Mouse (Mus musculus): Measurements from ENCODE around the gene Abcb10. TPM values are rescaled to one million over a fixed set of nuclear protein-coding genes. Genes with fewer than 3 reads are reported as not detected.

The Abcb10 gene
- polyA plus RNA-seq, 1 experiment from 2014 or later, result 18.7 TPM

MicroRNA genes within 50 kb of the gene (microRNA counts, 519-probe panel; counts per million panel counts)
- microRNA mmu-miR-1967, result 1,826 counts per million, percentile 32 among the panel's probes with 10 or more counts

Small RNA genes lying within 50 kb of the gene (microRNA-seq; reads per million reads assigned to microRNA genes)
- not detected for gene Mir1967

Other genes starting within 250 kb of the Abcb10 start
- gene Rab4a, start 177.1 kb downstream of the Abcb10 start, polyA plus RNA-seq (2015; fragmentation: Nextera tagmentation; extraction: Ambion mirVana), result 66.9 and 71.9 TPM in 2 replicates
- 2.3 and 2.7 TPM in 2 replicates for gene Ccsap, start 122.9 kb downstream of the Abcb10 start, polyA plus RNA-seq (2015; fragmentation: Nextera tagmentation; extraction: Ambion mirVana)
- gene Acta1, start 88.4 kb downstream of the Abcb10 start, polyA plus RNA-seq (2015; fragmentation: Nextera tagmentation; extraction: Ambion mirVana), result 11.1 and 14.3 TPM in 2 replicates
- gene Nup133, start 33.9 kb downstream of the Abcb10 start, polyA plus RNA-seq (2015; fragmentation: Nextera tagmentation; extraction: Ambion mirVana), result 24.4 and 26.4 TPM in 2 replicates
- 27.8 and 32.7 TPM in 2 replicates for gene Taf5l, start 38.3 kb upstream of the Abcb10 start, polyA plus RNA-seq (2015; fragmentation: Nextera tagmentation; extraction: Ambion mirVana)
- 3.9 TPM in 2 replicates for gene Urb2, start 38.4 kb upstream of the Abcb10 start, polyA plus RNA-seq (2015; fragmentation: Nextera tagmentation; extraction: Ambion mirVana)
- gene Galnt2, start 248.3 kb upstream of the Abcb10 start, polyA plus RNA-seq (2015; fragmentation: Nextera tagmentation; extraction: Ambion mirVana), result 35.1 and 35.9 TPM in 2 replicates